Mouse (Mus musculus) spleen, postnatal 10 days (tissue): Measurements from ENCODE around the gene 6430548M08Rik.
A peak's percentile ranks its signal among the peaks of the same experiment; 100 is the strongest.

Experiments
- DNase-seq, 2 experiments: peaks; one replicate each; pipeline ENCODE4 v3.0.0; 2021 to 2022; ENCODE audit warnings: low spot score in 2 of 2

The 6430548M08Rik gene

GRCm38 (mm10) chr8:120113758-120114255 is at the start of gene 6430548M08Rik:
Gene 6430548M08Rik, plus strand, starts transcription at chr8:120114152.
- peak; percentile 99 to 100 for DNase-seq

- DNase-seq, result no peak
Observed at GRCm38 (mm10) chr8:120065611-120066010, 48.3 kb upstream of the 6430548M08Rik start.

GRCm38 (mm10) chr8:120066226-120066625 is 47.7 kb upstream of the 6430548M08Rik start:
- no peak for DNase-seq

- no peak for DNase-seq
Observed at GRCm38 (mm10) chr8:120067936-120068668, 45.9 kb upstream of the 6430548M08Rik start.

GRCm38 (mm10) chr8:120071684-120072083 is 42.3 kb upstream of the 6430548M08Rik start:
- peak; percentile 71 to 81 for DNase-seq

GRCm38 (mm10) chr8:120072259-120072658 is 41.7 kb upstream of the 6430548M08Rik start:
- DNase-seq, result no peak

GRCm38 (mm10) chr8:120072827-120073226 is 41.1 kb upstream of the 6430548M08Rik start:
- no peak for DNase-seq

- DNase-seq, result no peak
Observed at GRCm38 (mm10) chr8:120074516-120074915, 39.4 kb upstream of the 6430548M08Rik start.

GRCm38 (mm10) chr8:120075347-120075746 is 38.6 kb upstream of the 6430548M08Rik start:
- no peak for DNase-seq

- DNase-seq, result peak; percentile 61 to 88
Observed at GRCm38 (mm10) chr8:120078080-120078479, 35.9 kb upstream of the 6430548M08Rik start.

GRCm38 (mm10) chr8:120079361-120079760 is 34.6 kb upstream of the 6430548M08Rik start:
- DNase-seq, result no peak

- no peak for DNase-seq
Observed at GRCm38 (mm10) chr8:120083261-120083660, 30.7 kb upstream of the 6430548M08Rik start.

GRCm38 (mm10) chr8:120084783-120085182 is 29.2 kb upstream of the 6430548M08Rik start:
- no peak for DNase-seq

GRCm38 (mm10) chr8:120089511-120089910 is 24.4 kb upstream of the 6430548M08Rik start:
- DNase-seq, result no peak

GRCm38 (mm10) chr8:120091032-120091431 is 22.9 kb upstream of the 6430548M08Rik start:
- DNase-seq, result no peak

- DNase-seq, result no peak
Observed at GRCm38 (mm10) chr8:120093103-120093502, 20.8 kb upstream of the 6430548M08Rik start.

- DNase-seq, result no peak
Observed at GRCm38 (mm10) chr8:120094801-120095200, 19.2 kb upstream of the 6430548M08Rik start.

GRCm38 (mm10) chr8:120096486-120096885 is 17.5 kb upstream of the 6430548M08Rik start:
- no peak for DNase-seq

GRCm38 (mm10) chr8:120100388-120101067 is 13.4 kb upstream of the 6430548M08Rik start:
- DNase-seq, result no peak

GRCm38 (mm10) chr8:120101068-120101972 is 12.6 kb upstream of the 6430548M08Rik start, which contains the start of gene Zdhhc7:
Gene Zdhhc7, minus strand, starts transcription at chr8:120101482.
- peak; percentile 76 to 80 for DNase-seq

- no peak for DNase-seq
Observed at GRCm38 (mm10) chr8:120103916-120104315, 10.0 kb upstream of the 6430548M08Rik start.
